Mouse (Mus musculus): ENCODE data around the gene Olfr1258.
"Not testable (repeated sequence)": the region's sequence is repeated elsewhere in the genome, so short reads cannot be mapped to it uniquely, and the experiment has no call there.

Olfr1258 gene

DNA sequence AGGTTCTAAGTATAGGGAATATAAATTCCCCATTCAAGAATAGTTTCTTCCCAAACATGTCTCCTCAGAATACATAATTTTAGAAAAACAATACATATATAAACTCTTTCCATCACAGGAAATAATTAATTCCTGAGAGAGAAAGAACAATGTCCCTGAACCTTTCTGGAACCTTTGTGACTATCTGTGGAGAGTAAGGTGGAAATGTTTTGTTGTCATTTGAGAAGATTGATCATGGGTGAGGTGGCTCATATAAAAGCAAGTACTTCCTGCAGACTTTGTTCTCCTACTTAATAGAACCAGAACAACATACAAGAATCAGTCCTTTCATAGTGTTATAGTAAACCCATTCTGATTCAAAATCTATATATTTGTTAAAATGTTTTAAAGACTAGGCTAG lies at the start of gene Olfr1258:
Gene Olfr1258, plus strand, starts transcription at position 301 of the 400 bp plus-strand sequence.
- no peak for DNase-seq (ENCODE audit: low read depth)

GRCm38 (mm10) chr2:89878137-89878536 lies 49.0 kb upstream of the Olfr1258 start, which contains the start of gene Olfr1257:
TSS of gene Olfr1257 (plus strand) at chr2:89878437.
- DNase-seq (ENCODE audit: low read depth), result no peak

GRCm38 (mm10) chr2:89912616-89913015 lies 14.5 kb upstream of the Olfr1258 start:
- DNase-seq (ENCODE audit: low read depth), result not testable (repeated sequence)

DNA sequence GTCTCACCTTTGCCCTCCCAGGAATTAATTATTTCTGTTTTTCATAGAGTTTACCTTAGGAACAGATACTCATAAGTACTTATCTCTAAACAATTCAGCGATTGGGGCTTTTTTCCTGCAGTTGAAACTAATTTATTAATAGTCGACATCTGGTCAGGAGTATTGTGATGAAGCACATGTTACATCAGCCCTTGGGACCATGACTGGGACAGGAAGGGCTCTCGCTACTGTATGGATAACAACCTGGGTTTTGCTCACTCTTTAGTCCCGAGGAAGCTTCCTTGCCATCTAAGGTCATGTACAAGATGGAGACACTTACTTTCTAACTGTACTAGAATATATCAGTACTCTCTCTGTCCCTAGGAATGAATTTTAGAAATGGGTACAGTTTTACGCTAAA lies 21.5 kb downstream of the Olfr1258 start, which contains the start of gene Olfr1259:
Gene Olfr1259, minus strand, starts transcription at position 101 of the 400 bp plus-strand sequence.
- no peak for DNase-seq (ENCODE audit: low read depth)

GRCm38 (mm10) chr2:89974184-89974583 lies 47.1 kb downstream of the Olfr1258 start, which contains the start of gene Olfr1260:
TSS of gene Olfr1260 (plus strand) at chr2:89974340.
- no peak for DNase-seq (ENCODE audit: low read depth)

DNA sequence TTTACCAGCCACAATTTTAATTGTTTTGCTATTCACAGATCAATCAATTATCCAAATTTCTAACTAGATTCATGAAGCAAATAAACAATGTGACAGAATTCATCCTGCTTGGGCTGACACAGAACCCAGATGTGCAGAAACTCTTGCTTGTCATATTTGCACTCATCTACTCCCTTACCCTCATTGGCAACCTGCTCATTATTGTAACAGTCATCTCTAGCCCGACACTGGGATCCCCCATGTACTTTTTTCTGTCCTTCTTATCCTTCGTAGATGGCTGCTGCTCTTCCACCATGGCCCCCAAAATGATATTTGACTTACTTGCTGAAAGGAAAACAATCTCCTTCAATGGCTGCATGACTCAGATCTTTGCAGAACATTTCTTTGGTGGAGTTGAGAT lies 50.6 kb downstream of the Olfr1258 start:
- no peak for DNase-seq (ENCODE audit: low read depth)

All from c-Kit-positive CD71-negative TER-119-negative erythroid progenitor cells, embryonic 14.5 days (primary cell).